Mouse (Mus musculus): ENCODE data around the gene Nr1i3. TPM values are rescaled to one million over a fixed set of nuclear protein-coding genes. Genes with fewer than 3 reads are reported as not detected.

The Nr1i3 gene
- 2.3 and 2.4 TPM in 2 replicates for polyA plus RNA-seq (2012; rRNA removed)

GRCm38 (mm10) chr1:171213801-171214496, at the start of gene Nr1i3:
TSS of gene Nr1i3 (plus strand) at chr1:171213970.

GRCm38 (mm10) chr1:171195887-171196397, 17.8 kb upstream of the Nr1i3 start, which contains the start of gene Pcp4l1:
TSS of gene Pcp4l1 (minus strand) at chr1:171196268.

GRCm38 (mm10) chr1:171222238-171223155, 8.7 kb downstream of the Nr1i3 start, which contains the start of gene Tomm40l:
TSS of gene Tomm40l (minus strand) at chr1:171222514.

GRCm38 (mm10) chr1:171224857-171225256, 11.1 kb downstream of the Nr1i3 start, which contains the start of gene Apoa2:
TSS of gene Apoa2 (plus strand) at chr1:171225054.

GRCm38 (mm10) chr1:171234126-171234525, 20.4 kb downstream of the Nr1i3 start, which contains the start of gene Fcer1g:
TSS of gene Fcer1g (minus strand) at chr1:171234365.

GRCm38 (mm10) chr1:171249913-171250600, 36.3 kb downstream of the Nr1i3 start, which contains the start of gene Adamts4:
TSS of gene Adamts4 (plus strand) at chr1:171250421.

GRCm38 (mm10) chr1:171250680-171251593, 37.2 kb downstream of the Nr1i3 start, which contains the start of gene Ndufs2:
TSS of gene Ndufs2 (minus strand) at chr1:171251388.

GRCm38 (mm10) chr1:171269848-171270572, 56.2 kb downstream of the Nr1i3 start, which contains the start of gene B4galt3:
TSS of gene B4galt3 (plus strand) at chr1:171270328.

Other genes starting within 250 kb of the Nr1i3 start
- 6.6 and 13.8 TPM in 2 replicates for gene Fcgr2b, start 237.4 kb upstream of the Nr1i3 start, polyA plus RNA-seq (2012; rRNA removed)
- 1.3 and 1.4 TPM in 2 replicates for gene Fcgr4, start 195.1 kb upstream of the Nr1i3 start, polyA plus RNA-seq (2012; rRNA removed)
- gene Fcgr3, start 149.0 kb upstream of the Nr1i3 start, polyA plus RNA-seq (2012; rRNA removed) = 7.1 and 7.7 TPM in 2 replicates
- 1.2 and 1.7 TPM in 2 replicates for gene Cfap126, start 100.1 kb upstream of the Nr1i3 start, polyA plus RNA-seq (2012; rRNA removed)
- 205 and 248 TPM in 2 replicates for gene Sdhc, start 63.4 kb upstream of the Nr1i3 start, polyA plus RNA-seq (2012; rRNA removed)
- 0.91 and 1.0 TPM in 2 replicates for gene Mpz, start 63.3 kb upstream of the Nr1i3 start, polyA plus RNA-seq (2012; rRNA removed)
- gene Pcp4l1, start 17.7 kb upstream of the Nr1i3 start, polyA plus RNA-seq (2012; rRNA removed) = 42.0 and 71.2 TPM in 2 replicates
- 35.4 and 39.0 TPM in 2 replicates for gene Tomm40l, start 8.5 kb downstream of the Nr1i3 start, polyA plus RNA-seq (2012; rRNA removed)
- gene Apoa2, start 11.1 kb downstream of the Nr1i3 start, polyA plus RNA-seq (2012; rRNA removed) = 0.64 and 3.6 TPM in 2 replicates
- gene Fcer1g, start 20.4 kb downstream of the Nr1i3 start, polyA plus RNA-seq (2012; rRNA removed) = 34.3 and 37.0 TPM in 2 replicates
- 4.7 TPM in 2 replicates for gene Adamts4, start 36.5 kb downstream of the Nr1i3 start, polyA plus RNA-seq (2012; rRNA removed)
- gene Ndufs2, start 37.4 kb downstream of the Nr1i3 start, polyA plus RNA-seq (2012; rRNA removed) = 134 and 158 TPM in 2 replicates
- 75.9 and 85.5 TPM in 2 replicates for gene B4galt3, start 56.4 kb downstream of the Nr1i3 start, polyA plus RNA-seq (2012; rRNA removed)
- 31.9 and 36.7 TPM in 2 replicates for gene Ppox, start 67.2 kb downstream of the Nr1i3 start, polyA plus RNA-seq (2012; rRNA removed)
- 41.4 and 43.3 TPM in 2 replicates for gene Usp21, start 74.0 kb downstream of the Nr1i3 start, polyA plus RNA-seq (2012; rRNA removed)
- gene Ufc1, start 81.1 kb downstream of the Nr1i3 start, polyA plus RNA-seq (2012; rRNA removed) = 23.2 and 26.3 TPM in 2 replicates
- gene Dedd, start 115.2 kb downstream of the Nr1i3 start, polyA plus RNA-seq (2012; rRNA removed) = 49.2 and 53.1 TPM in 2 replicates
- gene Nit1, start 131.7 kb downstream of the Nr1i3 start, polyA plus RNA-seq (2012; rRNA removed) = 62.5 and 68.1 TPM in 2 replicates
- 2.3 and 5.7 TPM in 2 replicates for gene Pfdn2, start 131.7 kb downstream of the Nr1i3 start, polyA plus RNA-seq (2012; rRNA removed)
- 1.0 and 2.1 TPM in 2 replicates for gene Klhdc9, start 146.8 kb downstream of the Nr1i3 start, polyA plus RNA-seq (2012; rRNA removed)
- gene Nectin4, start 156.1 kb downstream of the Nr1i3 start, polyA plus RNA-seq (2012; rRNA removed) = 2.6 and 3.2 TPM in 2 replicates
- gene Arhgap30, start 175.0 kb downstream of the Nr1i3 start, polyA plus RNA-seq (2012; rRNA removed) = 3.7 and 4.7 TPM in 2 replicates
- gene Usf1, start 197.3 kb downstream of the Nr1i3 start, polyA plus RNA-seq (2012; rRNA removed) = 85.2 and 90.3 TPM in 2 replicates
- gene Tstd1, start 204.9 kb downstream of the Nr1i3 start, polyA plus RNA-seq (2012; rRNA removed) = 463 and 469 TPM in 2 replicates
- 108 and 134 TPM in 2 replicates for gene F11r, start 223.6 kb downstream of the Nr1i3 start, polyA plus RNA-seq (2012; rRNA removed)